Mouse (Mus musculus) kidney, adult 2 months (tissue): Measurements from ENCODE around the gene Ttll6.

Experiments
- CTCF ChIP-seq: fragments of 200-500 bp; conservative IDR thresholded peaks from 2 replicates; pipeline ENCODE4 v1.5.1; 2011; ENCODE audit warnings: low read depth, mild to moderate bottlenecking, control low read depth, low read length, moderate library complexity, mixed read lengths; ENCODE audit not compliant: insufficient read depth, insufficient read length
- POLR2A ChIP-seq: fragments of 200-500 bp; IDR thresholded peaks from one replicate; pipeline ENCODE4 v1.6.1; 2011; ENCODE audit warnings: low read depth, low read length, control low read depth

- TF ChIP-seq CTCF (no peak), POLR2A (no peak)
Measured at GRCm38 (mm10) chr11:96205426-96206131, 72.0 kb downstream of the Ttll6 start.
